Comparison of ENCODE assay signal across 8 mouse cellular contexts in genomic region chr12:57575931-57576628, GRCm38 (mm10). TPM values are rescaled to one million over a fixed set of nuclear protein-coding genes. Genes with fewer than 3 reads are reported as not detected.
DNase-seq lines count a peak whose midpoint lies in the region; ATAC-seq and TF ChIP-seq lines count a peak whose summit lies in the region.

No protein-coding gene starts in this region.

- WGBS in forebrain, embryonic 10.5 days, result 2% methylated on average over 80 of the region's 81 CpGs
- 2% methylated on average over 78 of the region's 81 CpGs for WGBS in intestine, embryonic 14.5 days
- 8% methylated on average over 80 of the region's 81 CpGs for WGBS in lung, adult 2 months

- H3K9ac ChIP-seq in ES-E14 (ENCODE audit: insufficient read depth, low read depth, low read length, poor library complexity, severe bottlenecking), result peak overlapping the region; percentile 39
- peak overlapping the region; percentile 52 for H3K9ac ChIP-seq in intestine, embryonic 14.5 days (ENCODE audit: low read length)

- peaks cover 69% of the 10 kb centered on the region for H3K27me3 ChIP-seq in forebrain, embryonic 10.5 days (ENCODE audit: poor library complexity, severe bottlenecking)
- peaks cover 23% of the 10 kb centered on the region for H3K27me3 ChIP-seq in intestine, embryonic 14.5 days (replicated peaks; ENCODE audit: control insufficient read depth, insufficient read depth, low read length)

- ATAC-seq in intestine, embryonic 14.5 days (replicated peaks; ENCODE audit: low FRiP score, low TSS enrichment, low read depth), result peak; percentile 89
- no peak for ATAC-seq in activated CD4-positive, CD25-positive, alpha-beta regulatory T cell, adult 4 months

- H3K4me1 ChIP-seq in ES-E14 (ENCODE audit: control insufficient read depth in 2 of 2, insufficient read depth in 2 of 2, low read length in 2 of 2, poor library complexity in 1 of 2), result no peaks in the 10 kb centered on the region
- H3K4me1 ChIP-seq in forebrain, embryonic 10.5 days, result peaks cover 8% of the 10 kb centered on the region
- no peaks in the 10 kb centered on the region; the same call in 1 of the 2 replicates for H3K4me1 ChIP-seq in intestine, embryonic 14.5 days (replicated peaks; ENCODE audit: control insufficient read depth, insufficient read depth, low read length)
- H3K4me1 ChIP-seq in lung, adult 2 months (ENCODE audit: control insufficient read depth, insufficient read depth, low read length), result no peaks in the 10 kb centered on the region

- TF ChIP-seq POLR2A in lung, adult 2 months (IDR thresholded peaks at IDR 0.05; ENCODE audit: borderline replicate concordance, extremely low read depth, low read depth, low read length), result no peak

- no peaks in the 10 kb centered on the region for H3K9me3 ChIP-seq in ES-E14 (ENCODE audit: control insufficient read depth, insufficient read depth, low read depth, low read length)
- H3K9me3 ChIP-seq in forebrain, embryonic 10.5 days, result no peaks in the 10 kb centered on the region
- no peaks in the 10 kb centered on the region for H3K9me3 ChIP-seq in intestine, embryonic 14.5 days (ENCODE audit: control insufficient read depth, low read length)

- no peaks in the 10 kb centered on the region for H3K36me3 ChIP-seq in ES-E14 (ENCODE audit: control insufficient read depth, insufficient read depth, low read length, poor library complexity, severe bottlenecking)
- H3K36me3 ChIP-seq in forebrain, embryonic 10.5 days (replicated peaks), result no peaks in the 10 kb centered on the region
- no peaks in the 10 kb centered on the region for H3K36me3 ChIP-seq in intestine, embryonic 14.5 days (ENCODE audit: control insufficient read depth, insufficient read depth, low read length)

- in situ Hi-C loops in ES-E14 (cut with MboI; ENCODE audit: low sequenced_read_pairs in 2 of 2, unreplicated experiment in 2 of 2), result no loop called here

- TF ChIP-seq CTCF in lung, adult 2 months (IDR thresholded peaks at IDR 0.05; ENCODE audit: insufficient read depth, low read length), result no peak

- peak; percentile 41 for DNase-seq in gastrocnemius, postnatal 10 days
- DNase-seq in gastrocnemius, adult 8-10 months (ENCODE audit: low spot score in 2 of 2), result no peak
- peak; percentile 40 for DNase-seq in ES-E14 (ENCODE audit: low read depth, low spot score)
- DNase-seq in forebrain, embryonic 10.5 days (ENCODE audit: extremely low spot score, low spot score), result peak; percentile 55
- peak; percentile 81 for DNase-seq in intestine, embryonic 14.5 days (ENCODE audit: low spot score)
- DNase-seq in lung, adult 2 months, result peak; percentile 40
- DNase-seq in ovary, postnatal 36 days (ENCODE audit: low spot score), result peak; percentile 53

- peak overlapping the region; percentile 64 to 67 for H3K4me3 ChIP-seq in ES-E14 (ENCODE audit: insufficient read depth in 1 of 2, low read depth in 1 of 2, low read length in 2 of 2, poor library complexity in 1 of 2, severe bottlenecking in 1 of 2)
- H3K4me3 ChIP-seq in forebrain, embryonic 10.5 days, result peak overlapping the region; percentile 62
- H3K4me3 ChIP-seq in intestine, embryonic 14.5 days (ENCODE audit: low read depth, low read length), result peak overlapping the region; percentile 46
- peak overlapping the region; percentile 8 for H3K4me3 ChIP-seq in lung, adult 2 months (replicated peaks; ENCODE audit: extremely low read depth, low read depth, low read length)

- H3K4me2 ChIP-seq in intestine, embryonic 14.5 days (ENCODE audit: low read length), result peak overlapping the region; percentile 81

- no peak overlapping the region for H3K27ac ChIP-seq in ES-E14 (ENCODE audit: insufficient read depth, low read depth, low read length, poor library complexity, severe bottlenecking)
- peak overlapping the region; percentile 68 for H3K27ac ChIP-seq in forebrain, embryonic 10.5 days
- no peak overlapping the region for H3K27ac ChIP-seq in intestine, embryonic 14.5 days (ENCODE audit: low read depth)

TF ChIP-seq in ES-E14, 5 proteins besides CTCF, POLR2A, EP300 and RAD21:
- TF ChIP-seq CHD2 (IDR thresholded peaks at IDR 0.05; ENCODE audit: low read depth, low read length), result no peak
- TF ChIP-seq ZNF384 (IDR thresholded peaks at IDR 0.05; ENCODE audit: low read depth, low read length), result no peak
- TF ChIP-seq ZC3H11A (IDR thresholded peaks at IDR 0.05; ENCODE audit: borderline replicate concordance, low read depth, low read length), result no peak
- no peak for TF ChIP-seq MAFK (IDR thresholded peaks at IDR 0.05; ENCODE audit: insufficient read depth, low read depth, low read length)
- TF ChIP-seq HCFC1 (IDR thresholded peaks at IDR 0.05; ENCODE audit: borderline replicate concordance, insufficient read depth, low read length), result no peak
TF ChIP-seq in ES-E14: peak in this region for 0.

RNA-seq across cellular contexts. Expression of gene Ttc6, which starts 12.2 kb away (rescaled TPM):
- not detected for total RNA-seq in gastrocnemius, postnatal 10 days (2021)
- total RNA-seq in gastrocnemius, adult 8-10 months (2022), result not detected
- total RNA-seq in ES-E14 (2012; rRNA removed), result 0.11 and 0.18 TPM in 2 replicates
- 0.21 and 0.43 TPM in 2 replicates for polyA plus RNA-seq in forebrain, embryonic 10.5 days (2016; fragmentation: Nextera tagmentation; extraction: Ambion mirVana)
- 1.7 and 2.6 TPM in 2 replicates for polyA plus RNA-seq in intestine, embryonic 14.5 days (2014; fragmentation: Nextera tagmentation; extraction: Ambion mirVana)
- 3.5 and 5.2 TPM in 2 replicates for polyA plus RNA-seq in lung, adult 2 months (2012; rRNA removed)
- polyA plus RNA-seq in activated CD4-positive, CD25-positive, alpha-beta regulatory T cell, adult 4 months (2017; shearing (Covaris generic)), result under 1 TPM in 1 of 2 experiments, not detected in 1; 0.09 TPM

RNA-seq across cellular contexts. Expression of gene Foxa1, which starts 29.4 kb away (rescaled TPM):
- not detected for total RNA-seq in gastrocnemius, postnatal 10 days (2021)
- not detected for total RNA-seq in gastrocnemius, adult 8-10 months (2022)
- 0.16 and 0.36 TPM in 2 replicates for total RNA-seq in ES-E14 (2012; rRNA removed)
- 0.17 and 0.61 TPM in 2 replicates for polyA plus RNA-seq in forebrain, embryonic 10.5 days (2016; fragmentation: Nextera tagmentation; extraction: Ambion mirVana)
- 8.3 and 8.4 TPM in 2 replicates for polyA plus RNA-seq in intestine, embryonic 14.5 days (2014; fragmentation: Nextera tagmentation; extraction: Ambion mirVana)
- polyA plus RNA-seq in lung, adult 2 months (2012; rRNA removed), result 28.5 and 31.1 TPM in 2 replicates
- not detected for polyA plus RNA-seq in activated CD4-positive, CD25-positive, alpha-beta regulatory T cell, adult 4 months (2017; shearing (Covaris generic))

Comparison
In these comparisons a context has a peak if more than half of its experiments do, and no peak if none do; other contexts are left out.
1. DNase-seq: peak in gastrocnemius, postnatal 10 days (single experiment), ES-E14 (single experiment), forebrain, embryonic 10.5 days (single experiment), intestine, embryonic 14.5 days (single experiment), lung, adult 2 months (single experiment) and ovary, postnatal 36 days (single experiment); none in gastrocnemius, adult 8-10 months (0 of 2).
2. H3K4me3 ChIP-seq: peak in every context shown above with its lines; median percentile 66 in ES-E14; 62 in forebrain, embryonic 10.5 days; 46 in intestine, embryonic 14.5 days; 8 in lung, adult 2 months.